ENCODE assay signal across 25 mouse cellular contexts in the genomic region with DNA sequence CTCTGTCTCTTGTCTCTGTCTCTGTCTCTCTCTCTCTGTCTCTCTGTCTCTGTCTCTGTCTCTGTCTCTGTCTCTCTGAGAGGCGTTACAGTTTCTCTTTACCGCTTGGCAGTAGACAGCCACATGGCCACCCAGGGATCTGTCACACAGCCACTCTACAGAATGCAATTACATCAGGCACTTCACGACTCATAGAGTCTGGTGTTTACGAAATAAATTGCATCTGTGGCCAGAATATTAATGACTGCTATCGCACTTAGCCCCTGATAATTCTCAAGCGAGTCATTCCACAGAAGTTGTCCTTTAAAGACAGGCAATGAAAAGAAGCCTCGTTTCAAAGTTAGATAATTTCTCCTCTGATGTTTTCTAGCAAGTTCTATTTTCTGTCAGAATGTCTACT.
DNase-seq lines count a peak whose midpoint lies in the region; ATAC-seq lines count a peak whose summit lies in the region.
"Had no signal": no experiment of that assay in that cellular context is flagged by ENCODE, and none has a peak within 500 bp of the region (broad histone marks: within the 10 kb centered on the region; RNA-seq: fewer than 3 reads in every experiment).

No protein-coding gene starts in this region.

- no peak overlapping the region for H3K4me2 ChIP-seq in forebrain, embryonic 16.5 days (ENCODE audit: low read length)
- no peak overlapping the region for H3K4me2 ChIP-seq in forebrain, embryonic 13.5 days
- H3K4me2 ChIP-seq in midbrain, embryonic 11.5 days = no peak overlapping the region
- no peak overlapping the region for H3K4me2 ChIP-seq in neural tube, embryonic 14.5 days (ENCODE audit: low read depth, low read length)
- H3K4me2 ChIP-seq: embryonic facial prominence, embryonic 13.5 days; heart, embryonic 11.5 days; limb, embryonic 15.5 days; lung, embryonic 14.5 days had no signal

- no peak overlapping the region for H3K9ac ChIP-seq in forebrain, embryonic 16.5 days (replicated peaks; ENCODE audit: low read depth, low read length)
- H3K9ac ChIP-seq in forebrain, embryonic 13.5 days = no peak overlapping the region
- H3K9ac ChIP-seq in midbrain, embryonic 11.5 days (ENCODE audit: low read length) = no peak overlapping the region
- H3K9ac ChIP-seq in neural tube, embryonic 14.5 days (replicated peaks; ENCODE audit: low read depth, low read length) = no peak overlapping the region
- H3K9ac ChIP-seq: embryonic facial prominence, embryonic 13.5 days; limb, embryonic 15.5 days; liver, embryonic 14.5 days; lung, embryonic 14.5 days had no signal

- no peak overlapping the region for H3K4me3 ChIP-seq in forebrain, embryonic 16.5 days (replicated peaks; ENCODE audit: low read length)
- no peak overlapping the region for H3K4me3 ChIP-seq in forebrain, embryonic 13.5 days
- no peak overlapping the region for H3K4me3 ChIP-seq in midbrain, embryonic 11.5 days (ENCODE audit: low read depth, low read length)
- no peak overlapping the region for H3K4me3 ChIP-seq in midbrain, embryonic 10.5 days
- no peak overlapping the region for H3K4me3 ChIP-seq in neural tube, embryonic 14.5 days (ENCODE audit: low read depth, low read length)
- H3K4me3 ChIP-seq: embryonic facial prominence, embryonic 13.5 days; limb, embryonic 15.5 days; megakaryocyte, embryonic 14.5 days had no signal

- peak; percentile 73 for DNase-seq in midbrain, embryonic 11.5 days (ENCODE audit: low spot score, missing footprints)
- no peak for DNase-seq in midbrain, embryonic 10.5 days (ENCODE audit: low spot score)
- peak; percentile 16 for DNase-seq in Muller cell, postnatal 12 days (ENCODE audit: inconsistent ontology term)
- no peak for DNase-seq in lung, postnatal 14 days
- DNase-seq: adrenal gland, postnatal 14 days; cerebellum, adult 8-10 months; cerebellum, postnatal 36 days; embryo, embryonic 11 days; kidney, adult 2 months; left cerebral cortex, postnatal 4 days; lung, embryonic 14.5 days; lung, postnatal 36 days; right cerebral cortex, postnatal 14 days; thymus, adult 2 months had no signal

- H3K27me3 ChIP-seq in forebrain, embryonic 16.5 days (replicated peaks; ENCODE audit: control insufficient read depth, insufficient read depth, low read length) = no peaks in the 10 kb centered on the region
- H3K27me3 ChIP-seq in forebrain, embryonic 13.5 days = no peaks in the 10 kb centered on the region
- H3K27me3 ChIP-seq in midbrain, embryonic 11.5 days (ENCODE audit: control insufficient read depth, insufficient read depth, low read length) = no peaks in the 10 kb centered on the region
- peaks cover 9% of the 10 kb centered on the region; the same call in 1 of the 2 replicates for H3K27me3 ChIP-seq in midbrain, embryonic 10.5 days (ENCODE audit: low read depth, poor library complexity, severe bottlenecking)
- no peaks in the 10 kb centered on the region for H3K27me3 ChIP-seq in neural tube, embryonic 14.5 days (ENCODE audit: control insufficient read depth, insufficient read depth, low read length)
- H3K27me3 ChIP-seq: embryonic facial prominence, embryonic 13.5 days; limb, embryonic 15.5 days; megakaryocyte, embryonic 14.5 days had no signal

- no peaks in the 10 kb centered on the region for H3K9me3 ChIP-seq in forebrain, embryonic 16.5 days (ENCODE audit: control insufficient read depth, low read length)
- H3K9me3 ChIP-seq in forebrain, embryonic 13.5 days (replicated peaks) = no peaks in the 10 kb centered on the region
- no peaks in the 10 kb centered on the region; the same call in 1 of the 2 replicates for H3K9me3 ChIP-seq in midbrain, embryonic 11.5 days (ENCODE audit: control insufficient read depth, low read length)
- H3K9me3 ChIP-seq in midbrain, embryonic 10.5 days (replicated peaks) = peaks cover 5% of the 10 kb centered on the region; the same call in 1 of the 2 replicates
- H3K9me3 ChIP-seq in neural tube, embryonic 14.5 days (ENCODE audit: control insufficient read depth, low read length) = no peaks in the 10 kb centered on the region
- H3K9me3 ChIP-seq: embryonic facial prominence, embryonic 13.5 days; limb, embryonic 15.5 days had no signal

- 23% methylated on average over 7 of the region's 7 CpGs for WGBS in forebrain, embryonic 16.5 days
- 53% methylated on average over 7 of the region's 7 CpGs for WGBS in forebrain, embryonic 13.5 days
- whole genome bisulfite sequencing in midbrain, embryonic 11.5 days = 89% methylated on average over 7 of the region's 7 CpGs
- 92% methylated on average over 7 of the region's 7 CpGs for WGBS in midbrain, embryonic 10.5 days
- WGBS in neural tube, embryonic 14.5 days = 37% methylated on average over 7 of the region's 7 CpGs

- H3K36me3 ChIP-seq in forebrain, embryonic 16.5 days (ENCODE audit: control insufficient read depth, insufficient read depth) = no peaks in the 10 kb centered on the region
- H3K36me3 ChIP-seq in forebrain, embryonic 13.5 days (ENCODE audit: poor library complexity, severe bottlenecking) = no peaks in the 10 kb centered on the region
- H3K36me3 ChIP-seq in midbrain, embryonic 11.5 days (ENCODE audit: control insufficient read depth, insufficient read depth, low read length) = no peaks in the 10 kb centered on the region
- no peaks in the 10 kb centered on the region for H3K36me3 ChIP-seq in midbrain, embryonic 10.5 days
- no peaks in the 10 kb centered on the region for H3K36me3 ChIP-seq in neural tube, embryonic 14.5 days (ENCODE audit: control insufficient read depth, insufficient read depth, low read length)
- H3K36me3 ChIP-seq: embryonic facial prominence, embryonic 13.5 days; limb, embryonic 15.5 days had no signal

- no peak overlapping the region for H3K27ac ChIP-seq in forebrain, embryonic 16.5 days (ENCODE audit: low read length)
- no peak overlapping the region for H3K27ac ChIP-seq in forebrain, embryonic 13.5 days
- H3K27ac ChIP-seq in midbrain, embryonic 11.5 days (ENCODE audit: low read depth, low read length) = no peak overlapping the region
- no peak overlapping the region for H3K27ac ChIP-seq in midbrain, embryonic 10.5 days (replicated peaks)
- H3K27ac ChIP-seq in neural tube, embryonic 14.5 days (ENCODE audit: low read depth, low read length) = no peak overlapping the region
- H3K27ac ChIP-seq: embryonic facial prominence, embryonic 13.5 days; kidney, postnatal 0 days; limb, embryonic 15.5 days; liver, embryonic 14.5 days; stomach, postnatal 0 days had no signal

- peak; percentile 73 for ATAC-seq in forebrain, embryonic 16.5 days
- no peak for ATAC-seq in forebrain, embryonic 13.5 days
- no peak for ATAC-seq in midbrain, embryonic 11.5 days (ENCODE audit: low FRiP score)
- peak; percentile 66; the same call in 1 of the 2 replicates for ATAC-seq in neural tube, embryonic 14.5 days (ENCODE audit: low read depth)
- ATAC-seq: activated CD4-positive, CD25-positive, alpha-beta regulatory T cell, adult 4 months had no signal

- H3K4me1 ChIP-seq in forebrain, embryonic 16.5 days (replicated peaks; ENCODE audit: control insufficient read depth, insufficient read depth, low read length) = no peaks in the 10 kb centered on the region
- no peaks in the 10 kb centered on the region for H3K4me1 ChIP-seq in forebrain, embryonic 13.5 days
- no peaks in the 10 kb centered on the region for H3K4me1 ChIP-seq in midbrain, embryonic 11.5 days (ENCODE audit: control insufficient read depth, insufficient read depth, low read length)
- peaks cover 15% of the 10 kb centered on the region for H3K4me1 ChIP-seq in midbrain, embryonic 10.5 days
- H3K4me1 ChIP-seq in neural tube, embryonic 14.5 days (ENCODE audit: control insufficient read depth, insufficient read depth, low read length) = no peaks in the 10 kb centered on the region
- H3K4me1 ChIP-seq: embryonic facial prominence, embryonic 13.5 days; limb, embryonic 15.5 days; megakaryocyte, embryonic 14.5 days had no signal

Comparison
In these comparisons a context has a peak if more than half of its experiments do, and no peak if none do; other contexts are left out.
1. ATAC-seq: peak in forebrain, embryonic 16.5 days (single experiment) and neural tube, embryonic 14.5 days (single experiment); none in forebrain, embryonic 13.5 days (single experiment) and midbrain, embryonic 11.5 days (single experiment).
2. DNase-seq: peak in midbrain, embryonic 11.5 days (single experiment) and Muller cell, postnatal 12 days (single experiment); none in midbrain, embryonic 10.5 days (single experiment) and lung, postnatal 14 days (single experiment).